Mouse (Mus musculus): ENCODE data around the gene St6galnac3. TPM values are rescaled to one million over a fixed set of nuclear protein-coding genes. Genes with fewer than 3 reads are reported as not detected.

Gene St6galnac3
- total RNA-seq, 2 experiments from 2014 or later: 1.3 to 2.6 TPM

GRCm38 (mm10) chr3:153356071-153356470 lies 368.9 kb downstream of the St6galnac3 start:
- intact Hi-C loops (cut with DNase I): no loop called here
- TF ChIP-seq CTCF (IDR thresholded peaks at IDR 0.05): no peak

DNA sequence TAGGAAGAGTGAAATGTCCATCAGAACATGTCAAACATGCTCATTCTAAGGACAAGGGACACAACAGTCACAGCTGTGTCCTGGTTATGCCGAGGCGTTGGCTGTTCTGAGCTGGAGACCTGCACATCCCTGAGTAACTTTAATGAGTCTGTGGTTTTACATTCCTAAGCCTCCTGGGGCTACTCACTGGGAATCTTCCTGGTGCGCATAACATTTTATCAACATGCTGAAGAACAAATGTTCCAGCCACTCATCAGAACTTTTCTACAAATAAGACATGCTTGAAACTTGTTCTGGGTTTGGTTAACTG lies 370.0 kb downstream of the St6galnac3 start:
- DNase-seq: no peak
- H3K4me3 ChIP-seq: no peak overlapping the region
- TF ChIP-seq CTCF (IDR thresholded peaks at IDR 0.05): no peak
- intact Hi-C loops (cut with DNase I): no loop called here
- no peak overlapping the region for H3K27ac ChIP-seq

More at GRCm38 (mm10) chr3:153356071-153356470, 368.9 kb downstream of the St6galnac3 start:
- Histone ChIP-seq H3K27ac (no peak overlapping the region), H3K4me3 (no peak overlapping the region)
- DNase-seq: no peak

DNA sequence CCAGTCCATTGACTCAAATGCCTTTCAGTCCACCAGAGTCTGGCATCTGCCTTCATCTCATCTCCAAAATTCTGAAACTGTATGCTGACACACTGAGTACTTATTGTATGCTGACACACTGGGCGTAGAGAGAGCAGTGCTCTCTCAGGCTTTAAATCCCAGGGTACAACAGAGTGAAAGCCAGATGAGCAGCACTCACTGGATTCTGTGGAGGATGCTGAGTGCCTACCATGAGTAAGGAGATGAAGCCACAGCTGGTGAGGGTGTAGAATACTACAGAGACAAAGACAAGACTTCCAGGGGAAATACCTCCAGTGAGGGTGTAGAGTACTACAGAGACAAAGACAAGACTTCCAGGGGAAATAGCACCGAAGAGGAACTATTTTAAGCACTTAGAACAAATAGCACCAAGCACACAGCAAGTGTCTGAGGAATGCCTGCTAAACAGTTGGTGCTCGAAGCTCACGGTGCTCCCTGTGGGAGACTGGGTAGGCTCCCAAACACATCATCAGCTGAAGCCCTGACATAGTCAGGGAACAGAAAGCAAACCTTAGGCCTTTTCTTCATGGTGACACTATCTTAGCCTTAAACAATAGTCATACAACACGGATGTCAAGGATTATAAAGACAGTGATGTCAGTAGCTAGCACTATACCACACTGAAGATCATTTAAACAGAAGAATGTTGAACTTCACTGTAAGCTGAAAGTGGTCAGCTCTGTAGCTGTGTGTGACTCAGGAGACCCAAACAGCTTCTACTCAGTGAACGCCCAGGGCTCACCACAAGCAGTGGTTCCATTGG lies 370.6 kb downstream of the St6galnac3 start:
- no peak for TF ChIP-seq CTCF (IDR thresholded peaks at IDR 0.05)
- no peak for DNase-seq
- no peak overlapping the region for H3K27ac ChIP-seq
- no peak overlapping the region for H3K4me3 ChIP-seq
- intact Hi-C loops (cut with DNase I): no loop called here

GRCm38 (mm10) chr3:153353313-153354103 lies 371.5 kb downstream of the St6galnac3 start:
- TF ChIP-seq CTCF (IDR thresholded peaks at IDR 0.05): no peak
- Histone ChIP-seq H3K27ac (no peak overlapping the region), H3K4me3 (no peak overlapping the region)
- DNase-seq: no peak
- intact Hi-C loops (cut with DNase I): no loop called here

DNA sequence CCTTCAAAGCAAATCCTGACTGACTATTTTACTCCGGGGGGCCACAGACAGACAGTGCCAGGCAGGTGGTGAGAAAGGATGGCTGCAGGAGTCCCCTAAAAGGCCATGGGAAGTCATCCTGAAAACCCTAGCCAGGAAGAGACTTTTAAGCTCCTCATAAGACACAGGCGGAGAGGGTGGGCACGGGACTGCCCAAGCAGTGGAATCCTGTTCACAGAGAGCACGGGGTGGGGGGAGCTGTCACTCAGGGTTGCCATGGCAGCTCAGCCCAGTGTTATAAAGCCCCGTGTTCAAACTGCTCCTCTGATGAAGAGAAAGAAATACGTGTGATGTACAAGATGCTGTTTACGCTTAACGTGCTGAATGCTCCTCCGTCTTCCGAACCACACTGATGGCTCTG lies 375.0 kb downstream of the St6galnac3 start:
- no peak for DNase-seq
- TF ChIP-seq CTCF (IDR thresholded peaks at IDR 0.05): no peak
- no peak overlapping the region for H3K4me3 ChIP-seq
- intact Hi-C loops (cut with DNase I): no loop called here
- no peak overlapping the region for H3K27ac ChIP-seq

- DNase-seq: no peak
- TF ChIP-seq CTCF (IDR thresholded peaks at IDR 0.05): no peak
- Histone ChIP-seq H3K4me3 (no peak overlapping the region), H3K27ac (no peak overlapping the region)
- intact Hi-C loops (cut with DNase I): no loop called here
Measured at GRCm38 (mm10) chr3:153348797-153349465, 376.0 kb downstream of the St6galnac3 start.

DNA sequence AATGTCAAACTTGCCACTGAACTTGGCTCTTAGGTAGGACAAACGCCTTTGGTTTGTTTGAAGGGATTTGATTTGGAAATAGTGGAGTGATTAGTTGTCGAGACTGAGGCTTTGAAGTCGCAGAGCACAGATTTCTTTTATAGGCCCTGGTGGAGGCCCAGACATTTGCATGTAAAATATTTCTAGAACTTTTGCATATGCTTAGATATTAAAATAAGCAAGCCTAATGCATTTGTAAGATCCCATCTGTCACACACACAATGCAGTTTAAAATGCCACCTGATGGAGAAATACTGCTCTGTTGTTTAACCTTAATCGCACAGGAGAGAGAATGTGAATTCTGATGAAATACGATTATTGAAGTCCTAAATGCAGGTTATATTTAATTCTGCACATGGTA lies 380.0 kb downstream of the St6galnac3 start:
- no peak for TF ChIP-seq CTCF (IDR thresholded peaks at IDR 0.05)
- intact Hi-C loops (cut with DNase I): no loop called here

GRCm38 (mm10) chr3:153339940-153340339 lies 385.0 kb downstream of the St6galnac3 start:
- intact Hi-C loops (cut with DNase I): no loop called here

More for the DNA sequence above, 380.0 kb downstream of the St6galnac3 start:
- no peak for DNase-seq
- Histone ChIP-seq H3K4me3 (no peak overlapping the region), H3K27ac (no peak overlapping the region)

DNA sequence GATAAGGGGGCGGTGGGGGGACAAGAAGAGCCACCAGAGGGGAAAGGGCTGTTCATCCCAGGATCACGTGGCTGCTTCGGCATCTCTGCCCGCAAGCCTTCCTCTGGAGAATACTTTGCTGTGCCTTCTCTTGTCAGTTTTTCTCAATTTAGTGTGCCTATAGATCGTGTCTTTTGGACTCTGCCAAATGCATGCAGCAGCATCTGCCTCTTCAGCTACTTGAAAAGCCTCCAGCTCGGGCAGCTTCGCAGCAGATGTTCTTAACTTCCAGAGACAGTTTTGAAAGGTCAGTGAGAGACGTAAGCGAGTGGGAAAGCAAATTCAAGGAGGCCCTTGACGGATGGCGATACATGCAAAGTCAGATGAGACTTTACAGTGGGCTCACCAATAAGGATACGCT lies 385.9 kb downstream of the St6galnac3 start:
- no peak for TF ChIP-seq CTCF (IDR thresholded peaks at IDR 0.05)
- Histone ChIP-seq H3K4me3 (no peak overlapping the region), H3K27ac (no peak overlapping the region)
- intact Hi-C loops (cut with DNase I): no loop called here
- DNase-seq: no peak

More at GRCm38 (mm10) chr3:153339940-153340339, 385.0 kb downstream of the St6galnac3 start:
- no peak overlapping the region for H3K27ac ChIP-seq
- H3K4me3 ChIP-seq: no peak overlapping the region
- no peak for TF ChIP-seq CTCF (IDR thresholded peaks at IDR 0.05)
- no peak for DNase-seq

DNA sequence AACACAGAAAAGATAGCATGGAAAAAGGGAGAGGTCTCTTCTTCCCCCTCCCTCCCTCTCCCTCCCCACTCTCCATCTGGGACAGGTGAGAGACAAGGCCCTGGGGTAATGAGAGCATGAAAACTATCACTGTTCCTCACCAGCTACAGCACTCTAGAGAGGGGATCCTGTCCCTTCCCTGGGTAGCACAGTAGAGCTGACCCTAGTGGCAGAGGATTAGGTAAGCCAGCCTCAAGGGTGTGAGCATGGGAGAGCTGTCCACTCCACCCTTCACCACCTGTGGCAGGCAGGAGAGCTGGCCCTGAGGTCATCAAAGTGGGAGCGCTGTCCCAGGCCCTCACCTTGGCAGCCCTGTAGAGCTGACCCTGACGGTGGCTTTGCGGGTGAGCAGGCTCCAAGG lies 387.2 kb downstream of the St6galnac3 start:
- no peak for DNase-seq
- H3K4me3 ChIP-seq: no peak overlapping the region
- intact Hi-C loops (cut with DNase I): no loop called here
- no peak for TF ChIP-seq CTCF (IDR thresholded peaks at IDR 0.05)
- no peak overlapping the region for H3K27ac ChIP-seq

- intact Hi-C loops (cut with DNase I): no loop called here
- TF ChIP-seq CTCF (IDR thresholded peaks at IDR 0.05): no peak
- H3K4me3 ChIP-seq: no peak overlapping the region
Measured at GRCm38 (mm10) chr3:153337221-153337620, 387.8 kb downstream of the St6galnac3 start.

GRCm38 (mm10) chr3:153334152-153334825 lies 390.7 kb downstream of the St6galnac3 start:
- no peak for TF ChIP-seq CTCF (IDR thresholded peaks at IDR 0.05)
- intact Hi-C loops (cut with DNase I): no loop called here
- DNase-seq: no peak
- Histone ChIP-seq H3K27ac (no peak overlapping the region), H3K4me3 (no peak overlapping the region)

More at GRCm38 (mm10) chr3:153337221-153337620, 387.8 kb downstream of the St6galnac3 start:
- DNase-seq: no peak
- no peak overlapping the region for H3K27ac ChIP-seq

Measured in gastrocnemius, adult 2 months (tissue).